Comparison of ENCODE assay signal across 30 mouse cellular contexts in the genomic region with DNA sequence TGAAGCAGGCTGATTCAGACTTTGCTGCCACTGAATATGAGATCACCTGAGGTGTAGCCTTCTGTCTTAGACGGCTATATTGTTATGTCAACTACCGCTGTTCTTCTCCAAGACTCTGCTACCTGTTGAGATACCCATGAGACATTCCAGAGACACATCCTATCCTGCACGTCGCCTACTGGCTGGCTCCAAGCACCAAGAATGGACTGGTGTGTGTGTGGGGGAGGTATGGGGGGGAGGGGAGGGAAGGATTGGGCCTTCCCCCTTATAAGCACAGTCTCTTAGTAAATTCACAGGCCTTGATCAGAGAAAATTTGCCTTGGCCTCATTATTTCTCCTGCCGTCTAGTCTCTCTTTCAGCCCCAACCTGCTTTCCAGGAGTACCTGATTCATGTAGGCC. TPM values are rescaled to one million over a fixed set of nuclear protein-coding genes. Genes with fewer than 3 reads are reported as not detected.
"Had no signal": no experiment of that assay in that cellular context is flagged by ENCODE, and none has a peak within 500 bp of the region (broad histone marks: within the 10 kb centered on the region; RNA-seq: fewer than 3 reads in every experiment).

No protein-coding gene starts in this region.

- H3K9ac ChIP-seq: kidney, embryonic 15.5 days; limb, embryonic 13.5 days; liver, embryonic 12.5 days; liver, embryonic 15.5 days; midbrain, embryonic 12.5 days; neural tube, embryonic 13.5 days had no signal

- H3K4me3 ChIP-seq: kidney, embryonic 15.5 days; limb, embryonic 10.5 days; limb, embryonic 13.5 days; liver, embryonic 12.5 days; liver, embryonic 15.5 days; midbrain, embryonic 12.5 days; myocyte; neural tube, embryonic 13.5 days had no signal

- DNase-seq: kidney, adult 8-10 months; kidney, postnatal 10 days; kidney, postnatal 36 days; liver; lung, adult 2 months; lung, postnatal 14 days; lung, postnatal 4 days; thymus, adult 2 months; thymus, postnatal 14 days; thymus, postnatal 4 days had no signal

- H3K9me3 ChIP-seq: limb, embryonic 10.5 days; liver, embryonic 12.5 days; liver, embryonic 15.5 days had no signal

- H3K36me3 ChIP-seq: kidney, embryonic 15.5 days; limb, embryonic 10.5 days; limb, embryonic 13.5 days; liver, embryonic 12.5 days; liver, embryonic 15.5 days; midbrain, embryonic 12.5 days; neural tube, embryonic 13.5 days had no signal

- H3K27me3 ChIP-seq: kidney, embryonic 15.5 days; limb, embryonic 13.5 days; liver, embryonic 15.5 days; midbrain, embryonic 12.5 days; neural tube, embryonic 13.5 days had no signal

- H3K4me1 ChIP-seq: kidney, embryonic 15.5 days; limb, embryonic 13.5 days; midbrain, embryonic 12.5 days; neural tube, embryonic 13.5 days had no signal

- H3K4me2 ChIP-seq: kidney, embryonic 15.5 days; limb, embryonic 13.5 days; liver, embryonic 12.5 days; liver, embryonic 15.5 days; midbrain, embryonic 12.5 days; neural tube, embryonic 13.5 days had no signal

- H3K27ac ChIP-seq: kidney, embryonic 15.5 days; limb, embryonic 10.5 days; limb, embryonic 13.5 days; liver, embryonic 12.5 days; liver, embryonic 15.5 days; midbrain, embryonic 12.5 days; neural tube, embryonic 13.5 days; stomach, postnatal 0 days had no signal

RNA-seq across cellular contexts. Expression of a gene that starts 12.5 kb away (rescaled TPM):
- total RNA-seq: layer of hippocampus, adult 8-10 months; layer of hippocampus, postnatal 14 days; left cerebral cortex, adult 8-10 months; left cerebral cortex, postnatal 25 days; megakaryocyte progenitor cell, adult 5-6 weeks; megakaryocyte-erythroid progenitor cell, adult 5-6 weeks; monocyte, adult 5-6 weeks; neutrophil, adult 5-6 weeks had no signal
- polyA plus RNA-seq: kidney, embryonic 15.5 days; limb, embryonic 10.5 days; limb, embryonic 13.5 days; liver, embryonic 12.5 days; liver, embryonic 15.5 days; lung, adult 2 months; lung, embryonic 16.5 days; midbrain, embryonic 12.5 days; midbrain, embryonic 16.5 days; myocyte; neural tube, embryonic 13.5 days; stomach, embryonic 14.5 days; stomach, postnatal 0 days; thymus, adult 2 months had no signal

RNA-seq across cellular contexts. Expression of a gene that starts 31.3 kb away (rescaled TPM):
- total RNA-seq: megakaryocyte progenitor cell, adult 5-6 weeks; megakaryocyte-erythroid progenitor cell, adult 5-6 weeks; monocyte, adult 5-6 weeks; neutrophil, adult 5-6 weeks had no signal
